Mouse (Mus musculus) cortical plate, adult 2 months (tissue): ENCODE data around the gene Tns1.

ENCODE experiments used
- CTCF ChIP-seq: fragments of 200-500 bp; IDR thresholded peaks from 2 replicates; pipeline ENCODE4 v1.5.1; 2011; ENCODE audit warnings: mild to moderate bottlenecking, control low read depth, low read length; ENCODE audit not compliant: insufficient read depth; ENCODE audit errors: extremely low read depth
- POLR2A ChIP-seq: fragments of 200-500 bp; IDR thresholded peaks from 2 replicates; pipeline ENCODE4 v1.6.1; 2011; ENCODE audit warnings: mild to moderate bottlenecking, low read length, control low read depth; ENCODE audit not compliant: insufficient read depth; ENCODE audit errors: extremely low read depth

GRCm38 (mm10) chr1:74149106-74149885 lies 25.0 kb upstream of the Tns1 start:
- no peak for TF ChIP-seq CTCF
- no peak for TF ChIP-seq POLR2A
